Mouse (Mus musculus) Muller cell, postnatal 12 days (primary cell): Measurements from ENCODE around the gene Vps18.

ENCODE experiments used
- DNase-seq: peaks from one replicate; pipeline ENCODE4 v3.0.0-alpha.2; 2015; ENCODE audit errors: inconsistent ontology term

Vps18 gene

DNA sequence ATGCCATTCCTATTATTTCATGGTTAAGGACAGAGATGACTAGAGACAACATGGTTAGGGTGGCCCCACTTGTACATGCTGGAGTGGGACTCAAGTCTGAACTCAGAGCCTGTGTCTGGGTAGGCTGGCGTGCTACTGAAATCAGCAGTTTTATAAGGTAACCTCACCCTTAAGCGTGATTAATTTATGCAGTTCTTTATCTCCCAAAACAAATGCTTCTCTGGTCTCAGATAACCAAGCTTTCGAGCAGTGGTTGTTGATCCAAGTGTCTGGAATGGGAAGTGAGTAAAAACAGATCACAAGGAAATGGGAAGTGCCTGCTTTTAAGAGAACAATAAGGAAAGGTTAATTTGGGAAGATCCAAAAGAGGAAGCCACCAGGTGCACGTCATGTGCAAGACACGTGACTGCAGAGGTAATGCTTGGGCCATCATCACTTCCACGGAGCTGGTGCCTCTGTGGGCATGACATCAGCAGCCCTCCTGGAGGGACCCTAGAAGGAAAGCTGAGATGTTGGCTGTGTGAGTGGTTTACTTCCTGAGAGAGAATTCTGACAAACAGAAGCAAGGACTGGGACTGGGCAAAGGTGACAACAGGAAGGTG lies 56.1 kb downstream of the Vps18 start:
- DNase-seq = no peak
